Comparison of ENCODE assay signal across 9 mouse cellular contexts in genomic region chrX:112978583-112978982, GRCm38 (mm10).
DNase-seq lines count a peak whose midpoint lies in the region; ATAC-seq lines count a peak whose summit lies in the region.
"Had no signal": no experiment of that assay in that cellular context is flagged by ENCODE, and none has a peak within 500 bp of the region (broad histone marks: within the 10 kb centered on the region; RNA-seq: fewer than 3 reads in every experiment).

No protein-coding gene starts in this region.

- ATAC-seq in cerebellum, adult (ENCODE audit: insufficient number of reproducible peaks, low FRiP score, low TSS enrichment) = no peak

- peak; percentile 15 for DNase-seq in kidney, adult 9 months
- no peak for DNase-seq in kidney, adult 11 months
- DNase-seq in 3T3-L1 (ENCODE audit: low read depth, low spot score) = peak; percentile 42
- DNase-seq in CD4-positive helper T cell, adult 2 months (ENCODE audit: low read depth, low spot score) = peak; percentile 19
- DNase-seq in forelimb bud, embryonic 11.5 days (ENCODE audit: low read depth, low spot score) = peak; percentile 12
- DNase-seq in T-cell, adult 2 months (ENCODE audit: low spot score) = no peak
- DNase-seq in right cerebral cortex, adult 2 months (ENCODE audit: low spot score in 2 of 2) = no peak
- DNase-seq: cerebellum, adult 8-10 months had no signal

Comparison
In these comparisons a context has a peak if more than half of its experiments do, and no peak if none do; other contexts are left out.
1. DNase-seq: peak in kidney, adult 9 months (single experiment), 3T3-L1 (single experiment), CD4-positive helper T cell, adult 2 months (single experiment) and forelimb bud, embryonic 11.5 days (single experiment); none in kidney, adult 11 months (single experiment), T-cell, adult 2 months (single experiment) and right cerebral cortex, adult 2 months (0 of 2).